Mouse (Mus musculus) embryonic facial prominence, embryonic 13.5 days (tissue): ENCODE data around the gene Atp6v0e. TPM values are rescaled to one million over a fixed set of nuclear protein-coding genes. Genes with fewer than 3 reads are reported as not detected.
A peak's percentile ranks its signal among the peaks of the same experiment; 100 is the strongest.

Experiments
- ATAC-seq: fragments of 200-750 bp; cut with Nextera tagmentation; 2 replicates; pipeline ENCODE4 v1.8.0; 2017; ENCODE audit warnings: low read depth; ENCODE audit not compliant: insufficient number of reproducible peaks, insufficient read depth, low FRiP score, low TSS enrichment
- H3K27ac ChIP-seq: fragments of 300-500 bp; sonication (generic); 2 replicates; pipeline ENCODE4 v1.5.1; 2015; ENCODE audit warnings: moderate library complexity, mild to moderate bottlenecking, inconsistent platforms
- H3K27me3 ChIP-seq: fragments of 300-500 bp; sonication (generic); 2 replicates; pipeline ENCODE4 v1.6.1; 2015; ENCODE audit warnings: mild to moderate bottlenecking, inconsistent platforms
- H3K36me3 ChIP-seq: fragments of 300-500 bp; sonication (generic); 2 replicates; pipeline ENCODE4 v1.6.1; 2015; ENCODE audit warnings: mild to moderate bottlenecking, inconsistent platforms
- H3K4me1 ChIP-seq: fragments of 300-500 bp; sonication (generic); 2 replicates; pipeline ENCODE4 v1.6.1; 2015; ENCODE audit warnings: inconsistent platforms
- H3K4me2 ChIP-seq: fragments of 300-500 bp; sonication (generic); 2 replicates; pipeline ENCODE4 v1.6.1; 2015; ENCODE audit warnings: moderate library complexity, mild to moderate bottlenecking, inconsistent platforms
- H3K4me3 ChIP-seq: fragments of 300-500 bp; sonication (generic); 2 replicates; pipeline ENCODE4 v1.5.1; 2015; ENCODE audit warnings: mild to moderate bottlenecking, inconsistent platforms
- H3K9ac ChIP-seq: fragments of 300-500 bp; sonication (generic); 2 replicates; pipeline ENCODE4 v1.6.1; 2015; ENCODE audit warnings: mild to moderate bottlenecking, inconsistent platforms
- H3K9me3 ChIP-seq: fragments of 300-500 bp; sonication (generic); 2 replicates; pipeline ENCODE4 v1.6.1; 2016; ENCODE audit warnings: inconsistent platforms
- WGBS: fragments of 180-500 bp; shearing (Covaris S2); methylation state at CpG from one replicate; pipeline ENCODE4 v1.1.7; 2015; ENCODE audit warnings: mixed read lengths; 5-methylcytosine and 5-hydroxymethylcytosine counted together
- polyA plus RNA-seq: library from polyadenylated mRNA; unstranded; fragments of >200 nt; fragmentation: Nextera tagmentation; extraction: Ambion mirVana; gene quantifications from 2 replicates; pipeline ENCODE4 v1.2.1, GENCODE M21; 2015

The Atp6v0e gene
- polyA plus RNA-seq, 1 experiment from 2014 or later, result 180 TPM

GRCm38 (mm10) chr17:26625521-26626010 lies 37.5 kb upstream of the Atp6v0e start:
- peaks cover 86% of the 10 kb centered on the region for H3K36me3 ChIP-seq
- no peak overlapping the region for H3K27ac ChIP-seq
- no peak overlapping the region for H3K4me3 ChIP-seq
- H3K4me1 ChIP-seq, result no peaks in the 10 kb centered on the region
- H3K27me3 ChIP-seq, result no peaks in the 10 kb centered on the region
- no peak for ATAC-seq
- H3K9ac ChIP-seq, result no peak overlapping the region
- 95% methylated on average over 2 of the region's 2 CpGs for WGBS
- no peak overlapping the region for H3K4me2 ChIP-seq
- H3K9me3 ChIP-seq, result no peaks in the 10 kb centered on the region

DNA sequence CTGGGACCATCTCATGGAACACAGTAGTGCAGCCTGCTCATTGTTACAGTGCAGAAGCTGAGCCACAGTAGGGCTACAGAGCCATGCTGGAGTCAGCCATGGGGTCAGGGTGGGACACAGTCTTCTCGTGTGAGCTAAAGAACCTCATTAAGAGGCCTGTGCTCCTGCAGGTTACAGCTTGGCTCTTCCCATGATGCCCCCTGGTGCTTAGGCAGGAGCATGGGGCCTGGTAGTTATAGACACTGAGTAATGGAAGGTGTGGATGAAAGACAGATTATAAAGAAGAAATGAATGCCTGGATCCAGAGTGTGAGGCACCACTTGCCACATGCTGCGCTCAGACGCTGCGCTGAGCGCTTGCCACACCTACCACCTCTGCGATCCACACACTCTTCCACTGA lies 34.6 kb upstream of the Atp6v0e start:
- WGBS, result 86% methylated on average over 6 of the region's 6 CpGs
- H3K4me2 ChIP-seq, result no peak overlapping the region
- no peaks in the 10 kb centered on the region for H3K27me3 ChIP-seq
- H3K27ac ChIP-seq, result no peak overlapping the region
- no peak overlapping the region for H3K9ac ChIP-seq
- H3K9me3 ChIP-seq, result no peaks in the 10 kb centered on the region
- ATAC-seq, result no peak
- no peaks in the 10 kb centered on the region for H3K4me1 ChIP-seq
- peaks cover 98% of the 10 kb centered on the region for H3K36me3 ChIP-seq
- H3K4me3 ChIP-seq, result no peak overlapping the region

DNA sequence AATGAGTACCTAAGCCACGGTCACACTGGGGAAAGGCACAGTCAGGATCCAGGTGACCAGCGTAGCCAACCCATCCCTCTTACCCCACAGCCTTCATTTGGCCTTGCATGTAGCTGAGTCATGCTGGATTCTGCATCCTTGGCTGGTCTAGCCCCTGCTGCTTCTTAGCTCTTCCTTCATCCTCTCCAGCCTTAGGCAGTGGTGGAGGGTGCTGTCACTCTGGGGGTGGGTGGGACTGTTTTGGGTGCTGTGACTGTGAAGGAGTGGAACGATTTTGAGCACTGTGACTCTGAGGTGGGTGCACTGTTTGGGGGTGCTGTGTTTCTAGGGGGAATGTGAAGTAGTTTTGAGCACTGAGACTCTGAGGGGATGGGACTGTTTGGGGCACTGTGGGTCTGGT lies 34.1 kb upstream of the Atp6v0e start:
- no peak for ATAC-seq
- no peak overlapping the region for H3K4me2 ChIP-seq
- no peak overlapping the region for H3K27ac ChIP-seq
- whole genome bisulfite sequencing, result 93% methylated on average over 3 of the region's 3 CpGs
- H3K36me3 ChIP-seq, result peaks cover 98% of the 10 kb centered on the region
- no peak overlapping the region for H3K9ac ChIP-seq
- H3K4me1 ChIP-seq, result no peaks in the 10 kb centered on the region
- H3K4me3 ChIP-seq, result no peak overlapping the region
- no peaks in the 10 kb centered on the region for H3K9me3 ChIP-seq
- no peaks in the 10 kb centered on the region for H3K27me3 ChIP-seq

DNA sequence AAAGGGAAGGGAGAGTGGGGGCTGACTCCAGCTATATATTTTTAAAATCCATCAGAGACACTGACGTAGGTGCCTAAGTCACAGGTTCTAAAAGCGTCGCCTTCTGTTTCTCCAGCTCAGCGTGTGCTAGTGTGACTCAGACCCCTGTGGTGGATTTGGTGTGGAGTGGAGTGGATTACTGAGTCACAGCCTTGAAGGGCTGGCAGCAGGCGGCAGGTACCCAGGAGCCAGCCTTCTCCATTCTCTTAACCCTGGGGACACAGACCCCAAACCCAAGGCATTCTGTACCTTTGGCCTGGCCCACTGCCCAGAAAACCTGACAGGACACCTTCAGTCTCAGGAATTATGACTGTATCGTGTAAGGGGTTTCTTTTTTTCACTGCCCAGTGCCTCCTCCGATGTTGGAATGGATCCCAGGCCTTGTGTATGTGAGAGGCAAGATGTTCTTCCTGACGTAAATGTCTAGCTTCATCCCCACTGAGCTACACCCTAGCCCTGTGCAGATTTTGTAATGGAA lies 31.2 kb upstream of the Atp6v0e start:
- no peak overlapping the region for H3K9ac ChIP-seq
- H3K27ac ChIP-seq, result no peak overlapping the region
- WGBS, result 90% methylated on average over 8 of the region's 8 CpGs
- peaks cover 99% of the 10 kb centered on the region for H3K36me3 ChIP-seq
- H3K4me2 ChIP-seq, result no peak overlapping the region
- no peak for ATAC-seq
- H3K4me1 ChIP-seq, result no peaks in the 10 kb centered on the region
- H3K9me3 ChIP-seq, result no peaks in the 10 kb centered on the region
- H3K27me3 ChIP-seq, result no peaks in the 10 kb centered on the region
- H3K4me3 ChIP-seq, result no peak overlapping the region

DNA sequence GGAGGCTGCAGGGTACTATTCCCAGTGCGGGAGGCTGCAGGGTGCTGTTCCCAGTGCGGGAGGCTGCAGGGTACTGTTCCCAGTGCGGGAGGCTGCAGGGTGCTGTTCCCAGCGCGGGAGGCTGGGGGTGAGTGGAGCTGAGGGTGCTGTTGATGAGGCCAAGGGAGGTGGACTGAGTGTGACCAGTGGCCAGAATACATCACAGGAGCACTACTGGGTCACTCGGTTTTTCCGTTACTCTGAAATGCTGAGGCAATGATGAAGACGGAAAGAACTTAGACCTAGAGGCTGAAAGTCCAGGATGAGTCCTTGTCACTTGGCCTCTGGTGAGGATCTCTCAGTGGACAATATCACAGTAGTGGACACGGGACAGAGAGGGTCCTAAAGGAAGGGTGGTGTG lies 29.8 kb upstream of the Atp6v0e start:
- no peak overlapping the region for H3K4me3 ChIP-seq
- no peaks in the 10 kb centered on the region for H3K9me3 ChIP-seq
- H3K36me3 ChIP-seq, result peaks cover 91% of the 10 kb centered on the region
- no peaks in the 10 kb centered on the region for H3K4me1 ChIP-seq
- H3K27me3 ChIP-seq, result no peaks in the 10 kb centered on the region
- no peak overlapping the region for H3K4me2 ChIP-seq
- WGBS, result 92% methylated on average over 9 of the region's 9 CpGs
- ATAC-seq, result no peak
- H3K27ac ChIP-seq, result no peak overlapping the region
- 0 out of 2 replicates have a peak overlapping the region, but pooled peaks have one; percentile 11 for H3K9ac ChIP-seq

DNA sequence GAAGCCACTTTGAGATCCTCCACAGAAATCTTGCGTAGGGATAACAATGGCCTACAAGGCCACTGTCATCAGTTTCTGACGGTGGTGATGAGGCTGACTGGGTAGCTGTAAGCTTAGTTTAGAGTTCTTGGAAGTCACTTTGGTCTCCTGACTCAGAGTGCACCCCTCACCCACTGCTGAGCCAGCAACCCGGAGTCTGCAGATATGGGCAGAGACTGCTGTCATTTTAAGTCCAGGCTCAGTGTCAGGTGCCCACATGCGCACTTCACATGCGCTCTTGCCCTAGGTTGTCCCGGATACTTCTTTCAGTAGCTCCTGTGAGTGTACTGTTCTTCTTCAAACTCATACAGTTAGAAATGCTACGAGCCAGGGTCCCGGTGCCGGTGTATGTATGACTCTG lies 29.1 kb upstream of the Atp6v0e start:
- H3K9me3 ChIP-seq, result no peaks in the 10 kb centered on the region
- WGBS, result 97% methylated on average over 9 of the region's 9 CpGs
- no peak for ATAC-seq
- no peak overlapping the region for H3K4me2 ChIP-seq
- H3K9ac ChIP-seq, result 0 out of 2 replicates have a peak overlapping the region, but pooled peaks have one; percentile 11
- H3K27me3 ChIP-seq, result no peaks in the 10 kb centered on the region
- peaks cover 90% of the 10 kb centered on the region for H3K36me3 ChIP-seq
- H3K4me1 ChIP-seq, result no peaks in the 10 kb centered on the region
- no peak overlapping the region for H3K4me3 ChIP-seq
- no peak overlapping the region for H3K27ac ChIP-seq

GRCm38 (mm10) chr17:26634539-26634938 lies 28.5 kb upstream of the Atp6v0e start:
- no peak overlapping the region for H3K9ac ChIP-seq
- no peak overlapping the region for H3K27ac ChIP-seq
- no peak overlapping the region for H3K4me3 ChIP-seq
- no peak for ATAC-seq
- H3K27me3 ChIP-seq, result no peaks in the 10 kb centered on the region
- no peaks in the 10 kb centered on the region for H3K4me1 ChIP-seq
- whole genome bisulfite sequencing, result 88% methylated on average over 7 of the region's 7 CpGs
- H3K36me3 ChIP-seq, result peaks cover 90% of the 10 kb centered on the region
- no peak overlapping the region for H3K4me2 ChIP-seq
- H3K9me3 ChIP-seq, result no peaks in the 10 kb centered on the region

- no peak overlapping the region for H3K9ac ChIP-seq
- ATAC-seq, result no peak
- no peak overlapping the region for H3K4me3 ChIP-seq
- no peaks in the 10 kb centered on the region for H3K27me3 ChIP-seq
- no peaks in the 10 kb centered on the region for H3K4me1 ChIP-seq
- no peak overlapping the region for H3K4me2 ChIP-seq
- H3K36me3 ChIP-seq, result peaks cover 90% of the 10 kb centered on the region
- no peaks in the 10 kb centered on the region for H3K9me3 ChIP-seq
- no peak overlapping the region for H3K27ac ChIP-seq
- WGBS, result 90% methylated on average over 7 of the region's 7 CpGs
Measured at GRCm38 (mm10) chr17:26635951-26636350, 27.1 kb upstream of the Atp6v0e start.

GRCm38 (mm10) chr17:26637851-26638250 lies 25.2 kb upstream of the Atp6v0e start:
- Histone ChIP-seq H3K4me2 (no peak overlapping the region), H3K4me1 (no peaks in the 10 kb centered on the region), H3K27ac (no peak overlapping the region), H3K4me3 (no peak overlapping the region), H3K27me3 (no peaks in the 10 kb centered on the region), H3K36me3 (peaks cover 90% of the 10 kb centered on the region), H3K9me3 (no peaks in the 10 kb centered on the region), H3K9ac (no peak overlapping the region)
- no peak for ATAC-seq
- 74% methylated on average over 4 of the region's 4 CpGs for WGBS

- Histone ChIP-seq H3K4me3 (no peak overlapping the region), H3K4me1 (no peaks in the 10 kb centered on the region), H3K27ac (no peak overlapping the region), H3K27me3 (no peaks in the 10 kb centered on the region), H3K36me3 (peaks cover 90% of the 10 kb centered on the region), H3K4me2 (no peak overlapping the region), H3K9me3 (no peaks in the 10 kb centered on the region), H3K9ac (no peak overlapping the region)
- WGBS, result 28% methylated on average over 7 of the region's 7 CpGs
- ATAC-seq, result no peak
Measured at GRCm38 (mm10) chr17:26638655-26639054, 24.4 kb upstream of the Atp6v0e start.

DNA sequence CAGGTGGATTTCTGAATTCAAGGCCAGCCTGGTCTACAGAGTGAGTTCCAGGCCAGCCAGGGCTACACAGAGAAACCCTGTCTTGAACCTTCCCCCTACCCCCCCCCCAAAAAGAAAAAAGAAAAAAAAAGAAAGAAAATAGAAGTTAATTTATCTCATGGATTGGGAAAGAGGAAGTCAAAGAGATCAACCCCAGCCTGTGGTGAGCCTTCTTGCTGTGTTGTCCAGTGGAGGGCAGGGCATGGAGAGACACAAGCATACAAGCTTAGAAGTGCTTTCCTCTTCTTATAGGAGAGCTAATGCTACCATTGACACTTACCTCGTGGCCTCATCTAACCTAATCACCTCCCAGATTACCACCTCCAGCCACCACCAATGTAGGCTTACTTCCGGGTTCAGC lies 23.2 kb upstream of the Atp6v0e start:
- no peak for ATAC-seq
- no peaks in the 10 kb centered on the region for H3K27me3 ChIP-seq
- H3K4me2 ChIP-seq, result no peak overlapping the region
- no peak overlapping the region for H3K9ac ChIP-seq
- H3K9me3 ChIP-seq, result no peaks in the 10 kb centered on the region
- H3K27ac ChIP-seq, result no peak overlapping the region
- 91% methylated on average over 2 of the region's 2 CpGs for WGBS
- no peak overlapping the region for H3K4me3 ChIP-seq
- peaks cover 90% of the 10 kb centered on the region for H3K36me3 ChIP-seq
- H3K4me1 ChIP-seq, result no peaks in the 10 kb centered on the region

DNA sequence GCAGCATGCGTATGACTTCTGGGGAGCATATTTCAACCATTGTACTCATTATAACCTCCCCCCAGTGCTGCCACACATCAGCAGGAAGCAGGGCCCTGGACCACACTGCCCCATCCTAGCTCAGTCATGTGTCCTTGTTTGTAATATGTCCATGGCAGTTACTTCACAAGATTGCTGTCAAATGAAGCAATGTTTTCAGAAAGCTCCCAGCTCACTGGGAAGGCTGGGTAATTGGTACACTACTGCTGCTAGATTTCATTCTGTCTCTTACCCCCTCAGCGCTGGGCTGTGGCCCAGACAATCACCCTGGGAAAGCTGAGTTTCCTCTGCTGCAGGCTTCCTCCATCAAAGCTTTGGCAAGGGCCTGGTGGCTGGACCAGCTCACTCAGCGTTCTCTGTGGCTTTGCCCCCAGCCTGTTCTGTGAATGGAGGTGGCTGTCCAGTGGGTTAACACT lies 22.7 kb upstream of the Atp6v0e start:
- H3K27me3 ChIP-seq, result no peaks in the 10 kb centered on the region
- peaks cover 90% of the 10 kb centered on the region for H3K36me3 ChIP-seq
- no peaks in the 10 kb centered on the region for H3K9me3 ChIP-seq
- no peak overlapping the region for H3K27ac ChIP-seq
- WGBS, result 90% methylated on average over 3 of the region's 3 CpGs
- H3K4me2 ChIP-seq, result no peak overlapping the region
- no peak overlapping the region for H3K9ac ChIP-seq
- H3K4me1 ChIP-seq, result no peaks in the 10 kb centered on the region
- H3K4me3 ChIP-seq, result no peak overlapping the region
- no peak for ATAC-seq
